Mouse (Mus musculus) bone marrow macrophage, adult 2 months (primary cell): ENCODE results near the gene Exosc9.

Experiments
- CTCF ChIP-seq: IDR thresholded peaks from 2 replicates; pipeline ENCODE4 v1.5.1; 2012; ENCODE audit warnings: low read depth, mild to moderate bottlenecking, low read length, moderate library complexity
- POLR2A ChIP-seq: IDR thresholded peaks from 2 replicates; pipeline ENCODE4 v1.6.1; 2012; ENCODE audit warnings: mild to moderate bottlenecking, low read depth, low read length, borderline replicate concordance

DNA sequence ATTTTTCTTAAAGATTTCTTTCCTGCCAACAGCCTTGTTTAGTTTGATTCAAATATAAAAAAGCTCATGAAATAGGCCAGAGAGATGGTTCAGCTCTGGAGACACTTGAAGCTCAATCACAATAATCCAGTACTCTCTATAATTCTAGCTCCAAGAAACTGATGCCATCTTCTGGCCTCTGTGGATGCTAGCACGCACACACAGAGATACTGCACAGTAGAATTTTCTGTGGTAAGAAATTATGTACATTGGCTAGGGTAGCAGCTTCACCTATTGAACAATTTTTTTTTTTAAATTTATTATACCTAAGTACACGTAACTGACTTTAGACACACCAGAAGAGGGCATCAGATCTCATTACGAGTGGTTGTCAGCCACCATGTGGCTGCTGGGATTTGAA is 11.3 kb downstream of the Exosc9 start:
- TF ChIP-seq CTCF (no peak), POLR2A (no peak)
